Mouse (Mus musculus) lung, adult 10 weeks (tissue): ENCODE data around the gene Hopx. TPM values are rescaled to one million over a fixed set of nuclear protein-coding genes. Genes with fewer than 3 reads are reported as not detected.

ENCODE experiments used
- polyA plus RNA-seq: library from polyadenylated mRNA; stranded (reverse); fragments of 350-450 nt; fragmentation: Illumina TruSeq; extraction: RNeasy Lipid Tissue Mini Kit (QIAGEN cat#74804); gene quantifications from one replicate; pipeline ENCODE4 v1.2.3, GENCODE M21; 2014; ENCODE audit warnings: low read depth, low replicate concordance; ENCODE audit not compliant: insufficient read depth

The Hopx gene
- polyA plus RNA-seq, result 1,170 TPM

DNA sequence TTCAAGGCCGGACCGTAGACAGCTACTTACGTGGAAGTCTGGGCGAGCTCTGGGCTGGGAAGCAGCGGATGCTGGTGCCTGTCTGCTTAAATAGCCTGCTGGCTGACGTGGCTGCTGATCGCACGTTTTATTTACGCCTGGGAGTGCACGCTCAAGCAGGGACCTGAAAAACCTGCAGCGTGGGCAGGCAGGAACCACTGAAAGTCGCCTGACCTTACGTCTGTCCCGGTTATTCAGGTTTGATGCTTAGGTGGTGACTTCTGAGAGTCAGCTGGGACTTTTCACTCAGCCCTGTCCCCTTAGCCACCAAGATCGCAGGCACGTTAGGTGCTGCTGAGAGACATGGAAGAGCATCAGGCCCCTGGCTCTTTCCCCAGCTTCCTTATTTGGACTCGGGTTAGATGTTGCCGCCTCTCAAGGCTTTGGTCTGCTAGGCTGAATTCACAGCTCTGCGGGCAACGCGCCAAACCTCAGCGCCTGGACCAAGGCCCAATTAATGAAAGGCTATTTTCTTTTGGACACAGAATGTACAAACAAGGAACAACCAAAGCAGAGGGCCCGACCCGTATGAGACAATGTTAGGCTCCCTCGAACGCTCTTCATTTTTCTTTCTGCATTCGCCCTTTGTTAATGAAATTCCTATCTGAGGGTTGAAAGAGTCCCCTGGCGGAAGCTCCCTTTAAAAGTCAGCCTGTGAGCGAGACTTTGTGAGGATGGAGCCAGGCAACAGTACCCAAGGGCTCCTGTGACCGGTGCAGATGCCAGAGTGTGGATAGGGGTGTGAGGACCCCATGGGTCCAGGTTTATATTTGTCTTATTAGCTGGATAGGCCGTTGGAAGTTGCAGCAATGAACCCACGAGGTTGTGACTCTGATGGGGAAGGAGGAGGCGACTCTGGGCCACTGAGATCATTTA is at the start of gene Hopx:
TSS of gene Hopx (minus strand) at position 305 of the 915 bp plus-strand sequence.

Other genes starting within 250 kb of the Hopx start
- gene Aasdh, start 209.6 kb downstream of the Hopx start, polyA plus RNA-seq, result 7.5 TPM
- 73.6 TPM for gene Paics, start 163.8 kb downstream of the Hopx start, polyA plus RNA-seq
- 5.3 TPM for gene Ppat, start 163.5 kb downstream of the Hopx start, polyA plus RNA-seq
- 24.6 TPM for gene Srp72, start 140.4 kb downstream of the Hopx start, polyA plus RNA-seq
- not detected for gene Arl9, start 111.1 kb downstream of the Hopx start, polyA plus RNA-seq
- 0.30 TPM for gene Thegl, start 99.1 kb downstream of the Hopx start, polyA plus RNA-seq
- 4.1 TPM for gene Spink2, start 96.3 kb upstream of the Hopx start, polyA plus RNA-seq
- 4.0 TPM for gene Rest, start 150.4 kb upstream of the Hopx start, polyA plus RNA-seq
- gene Noa1, start 195.0 kb upstream of the Hopx start, polyA plus RNA-seq, result 7.4 TPM
- gene Polr2b, start 195.0 kb upstream of the Hopx start, polyA plus RNA-seq, result 17.4 TPM